Mouse (Mus musculus) liver, embryonic 12.5 days (tissue): Measurements from ENCODE around the gene Foxn2. TPM values are rescaled to one million over a fixed set of nuclear protein-coding genes. Genes with fewer than 3 reads are reported as not detected.

Source experiments
- ATAC-seq: fragments of 200-750 bp; cut with Nextera tagmentation; 2 replicates; pipeline ENCODE4 v1.8.0; 2017; ENCODE audit warnings: moderate number of reproducible peaks, mild to moderate bottlenecking, moderate library complexity
- H3K27ac ChIP-seq: fragments of 300-500 bp; sonication (generic); 2 replicates; pipeline ENCODE4 v1.5.1; 2016; ENCODE audit warnings: mild to moderate bottlenecking
- H3K27me3 ChIP-seq: fragments of 300-500 bp; sonication (generic); replicated peaks from 2 replicates; pipeline ENCODE4 v1.6.1; 2016; ENCODE audit warnings: mild to moderate bottlenecking, moderate library complexity
- H3K36me3 ChIP-seq: fragments of 300-500 bp; sonication (generic); 2 replicates; pipeline ENCODE4 v1.6.1; 2016; ENCODE audit warnings: mild to moderate bottlenecking, moderate library complexity
- H3K4me1 ChIP-seq: fragments of 300-500 bp; sonication (generic); 2 replicates; pipeline ENCODE4 v1.6.1; 2016
- H3K4me2 ChIP-seq: fragments of 300-500 bp; sonication (generic); 2 replicates; pipeline ENCODE4 v1.6.1; 2016; ENCODE audit warnings: mild to moderate bottlenecking, moderate library complexity
- H3K4me3 ChIP-seq: fragments of 300-500 bp; sonication (generic); 2 replicates; pipeline ENCODE4 v1.5.1; 2016; ENCODE audit warnings: mild to moderate bottlenecking, moderate library complexity
- H3K9ac ChIP-seq: fragments of 300-500 bp; sonication (generic); 2 replicates; pipeline ENCODE4 v1.6.1; 2016; ENCODE audit warnings: mild to moderate bottlenecking, moderate library complexity
- H3K9me3 ChIP-seq: fragments of 300-500 bp; sonication (generic); replicated peaks from 2 replicates; pipeline ENCODE4 v1.6.1; 2016; ENCODE audit warnings: mild to moderate bottlenecking, moderate library complexity
- WGBS: fragments of 180-500 bp; shearing (Covaris S2); methylation state at CpG from one replicate; pipeline ENCODE4 v1.1.7; 2016; ENCODE audit not compliant: insufficient replicate concordance; 5-methylcytosine and 5-hydroxymethylcytosine counted together
- polyA plus RNA-seq: library from polyadenylated mRNA; unstranded; fragments of >200 nt; fragmentation: Nextera tagmentation; extraction: Ambion mirVana; gene quantifications from 2 replicates; pipeline ENCODE4 v1.2.1, GENCODE M21; 2016

The Foxn2 gene
- polyA plus RNA-seq, 1 experiment from 2014 or later: 18.5 TPM

GRCm38 (mm10) chr17:88531176-88531575 lies 90.7 kb downstream of the Foxn2 start:
- H3K4me3 ChIP-seq: no peak overlapping the region
- peaks cover 22% of the 10 kb centered on the region for H3K4me1 ChIP-seq
- no peaks in the 10 kb centered on the region for H3K36me3 ChIP-seq
- no peak overlapping the region for H3K9ac ChIP-seq
- no peak overlapping the region for H3K27ac ChIP-seq
- H3K4me2 ChIP-seq: peak overlapping the region; percentile 95
- no peaks in the 10 kb centered on the region for H3K9me3 ChIP-seq
- no peaks in the 10 kb centered on the region for H3K27me3 ChIP-seq
- ATAC-seq: no peak
- WGBS: 48% methylated on average over 6 of the region's 6 CpGs

DNA sequence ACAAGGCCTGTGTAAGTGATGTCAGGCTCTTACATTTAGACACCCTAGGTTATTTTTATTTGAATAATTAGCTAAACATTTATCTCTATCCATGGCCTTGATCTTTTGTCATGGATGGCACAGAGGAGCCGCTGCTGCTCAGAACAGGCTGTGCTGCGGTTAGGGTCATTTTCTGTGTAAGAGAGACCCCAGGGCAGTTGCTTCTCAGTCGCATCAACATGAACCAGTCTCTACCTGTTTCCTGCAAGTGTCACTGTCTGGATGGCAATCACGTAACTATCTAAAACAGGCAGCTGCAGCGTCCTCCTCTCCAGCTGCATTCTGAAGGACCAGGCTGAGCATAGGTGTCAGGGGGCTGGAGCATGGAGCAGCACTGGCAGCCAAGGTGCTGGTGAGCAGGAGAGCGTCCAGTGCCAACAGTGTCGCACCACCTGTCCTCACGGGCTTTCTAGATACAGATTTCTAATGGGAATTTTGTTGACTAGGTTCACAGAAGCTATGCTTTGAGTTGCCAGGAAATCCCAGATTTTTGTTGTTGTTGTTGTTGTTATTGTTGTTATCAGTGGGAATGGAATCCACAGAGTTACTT lies 97.4 kb downstream of the Foxn2 start:
- no peak for ATAC-seq
- Histone ChIP-seq H3K36me3 (no peaks in the 10 kb centered on the region), H3K4me2 (no peak overlapping the region), H3K4me3 (no peak overlapping the region), H3K9me3 (no peaks in the 10 kb centered on the region), H3K9ac (no peak overlapping the region), H3K4me1 (peaks cover 48% of the 10 kb centered on the region), H3K27ac (no peak overlapping the region), H3K27me3 (no peaks in the 10 kb centered on the region)
- 73% methylated on average over 8 of the region's 8 CpGs for WGBS

Other genes starting within 250 kb of the Foxn2 start
- gene Ppp1r21, start 89.4 kb downstream of the Foxn2 start, polyA plus RNA-seq: 8.8 and 11.2 TPM in 2 replicates
- 1.4 TPM in 2 replicates for gene Ston1, start 157.0 kb downstream of the Foxn2 start, polyA plus RNA-seq
- gene Gtf2a1l, start 227.9 kb downstream of the Foxn2 start, polyA plus RNA-seq: not detected in 2 replicates